Mouse (Mus musculus) CH12.LX (cell line): ENCODE measurements around the gene Olfr107. TPM values are rescaled to one million over a fixed set of nuclear protein-coding genes. Genes with fewer than 3 reads are reported as not detected.

Experiments
- DNase-seq: peaks from one replicate; pipeline ENCODE4 v3.0.0-alpha.2; 2013; ENCODE audit errors: extremely low read depth
- H3K27ac ChIP-seq: 2 replicates; pipeline ENCODE4 v1.5.1; 2012; ENCODE audit warnings: low read depth, mild to moderate bottlenecking, control low read depth, moderate library complexity; ENCODE audit not compliant: insufficient read depth
- H3K27me3 ChIP-seq: replicated peaks from 2 replicates; pipeline ENCODE3; 2012; ENCODE audit warnings: inconsistent platforms
- H3K36me3 ChIP-seq, 2 experiments: replicated peaks in 1 of 2; 2 replicates each; pipeline versions ENCODE3 to v1.6.1; 2012; ENCODE audit warnings: inconsistent platforms in 1 of 2, low read length in 1 of 2, mild to moderate bottlenecking in 1 of 2, mixed read lengths in 1 of 2, moderate library complexity in 1 of 2; ENCODE audit not compliant: control insufficient read depth in 1 of 2, insufficient read depth in 1 of 2
- H3K4me1 ChIP-seq, 2 experiments: 2 replicates each; pipeline ENCODE4 v1.6.1; 2012; ENCODE audit warnings: inconsistent platforms in 1 of 2, moderate library complexity in 1 of 2; ENCODE audit not compliant: insufficient read depth in 2 of 2, control insufficient read depth in 1 of 2
- H3K4me2 ChIP-seq: 2 replicates; pipeline ENCODE4 v1.6.1; 2012; ENCODE audit warnings: low read depth, mild to moderate bottlenecking, control low read depth; ENCODE audit not compliant: poor library complexity, insufficient read depth, severe bottlenecking
- H3K4me3 ChIP-seq, 3 experiments: fragments of 150-350 bp in 1 of 3; sonication (generic) in 1 of 3; replicated peaks in 1 of 3; 2 replicates each; pipeline versions ENCODE3 to v1.5.1; 2011 to 2012; ENCODE audit warnings: low read depth in 2 of 3, low read length in 2 of 3, mild to moderate bottlenecking in 2 of 3, moderate library complexity in 2 of 3, control low read depth in 1 of 3, improper control_type of control experiment in 1 of 3, inconsistent platforms in 1 of 3, mixed read lengths in 1 of 3; ENCODE audit not compliant: poor library complexity in 1 of 3
- H3K79me2 ChIP-seq: replicated peaks from 2 replicates; pipeline ENCODE4 v1.6.1; 2012; ENCODE audit warnings: mild to moderate bottlenecking, moderate library complexity; ENCODE audit not compliant: control insufficient read depth, poor library complexity, insufficient read depth, severe bottlenecking; ENCODE audit errors: extremely low read depth
- H3K9ac ChIP-seq: 2 replicates; pipeline ENCODE4 v1.6.1; 2012; ENCODE audit warnings: low read depth, mild to moderate bottlenecking, control low read depth, moderate library complexity; ENCODE audit not compliant: insufficient read depth
- H3K9me3 ChIP-seq: replicated peaks from 2 replicates; pipeline ENCODE3; 2012; ENCODE audit warnings: low read length, inconsistent platforms, mixed read lengths
- ELF1 ChIP-seq: IDR thresholded peaks from 2 replicates; pipeline ENCODE4 v1.6.1; 2014; ENCODE audit warnings: low read depth, mild to moderate bottlenecking, inconsistent platforms, low read length, improper control_type of control experiment
- EP300 ChIP-seq: IDR thresholded peaks from 2 replicates; pipeline ENCODE4 v1.6.1; 2011; ENCODE audit warnings: low read length, improper control_type of control experiment
- ETS1 ChIP-seq: conservative IDR thresholded peaks from 2 replicates; pipeline ENCODE4 v1.6.1; 2012; ENCODE audit warnings: low read depth, mild to moderate bottlenecking, inconsistent platforms, low read length, improper control_type of control experiment, moderate library complexity
- GABPA ChIP-seq: IDR thresholded peaks from 2 replicates; pipeline ENCODE4 v1.6.1; 2012; ENCODE audit warnings: low read depth, low read length, improper control_type of control experiment, inconsistent platforms; ENCODE audit not compliant: insufficient replicate concordance
- MAX ChIP-seq: IDR thresholded peaks from 2 replicates; pipeline ENCODE4 v1.6.1; 2011; ENCODE audit warnings: low read length, improper control_type of control experiment
- MAZ ChIP-seq: IDR thresholded peaks from 2 replicates; pipeline ENCODE4 v1.6.1; 2012; ENCODE audit warnings: low read depth, mild to moderate bottlenecking, inconsistent platforms, low read length, improper control_type of control experiment, moderate library complexity
- MXI1 ChIP-seq: IDR thresholded peaks from 2 replicates; pipeline ENCODE4 v1.6.1; 2011; ENCODE audit warnings: mild to moderate bottlenecking, low read depth, low read length, improper control_type of control experiment
- NRF1 ChIP-seq: IDR thresholded peaks from 2 replicates; pipeline ENCODE4 v1.6.1; 2014; ENCODE audit warnings: low read depth, mild to moderate bottlenecking, inconsistent platforms, low read length, improper control_type of control experiment, moderate library complexity
- PAX5 ChIP-seq: IDR thresholded peaks from 2 replicates; pipeline ENCODE4 v1.6.1; 2012; ENCODE audit warnings: low read length, inconsistent platforms, mixed read lengths
- RAD21 ChIP-seq: IDR thresholded peaks from 2 replicates; pipeline ENCODE4 v1.6.1; 2011; ENCODE audit warnings: low read depth, mild to moderate bottlenecking, low read length, improper control_type of control experiment, moderate library complexity
- TBP ChIP-seq: conservative IDR thresholded peaks from 2 replicates; pipeline ENCODE4 v1.6.1; 2011; ENCODE audit warnings: low read depth, low read length, improper control_type of control experiment
- TCF12 ChIP-seq: IDR thresholded peaks from 2 replicates; pipeline ENCODE4 v1.6.1; 2014; ENCODE audit warnings: low read depth, mild to moderate bottlenecking, inconsistent platforms, low read length, improper control_type of control experiment
- UBTF ChIP-seq: IDR thresholded peaks from 2 replicates; pipeline ENCODE4 v1.6.1; 2012; ENCODE audit warnings: low read depth, mild to moderate bottlenecking, inconsistent platforms, low read length, improper control_type of control experiment, moderate library complexity
- USF1 ChIP-seq: IDR thresholded peaks from 2 replicates; pipeline ENCODE4 v1.6.1; 2014; ENCODE audit warnings: low read depth, mild to moderate bottlenecking, inconsistent platforms, low read length, improper control_type of control experiment
- ZC3H11A ChIP-seq: IDR thresholded peaks from 2 replicates; pipeline ENCODE4 v1.6.1; 2012; ENCODE audit warnings: low read depth, mild to moderate bottlenecking, inconsistent platforms, low read length, improper control_type of control experiment
- ZNF384 ChIP-seq: IDR thresholded peaks from 2 replicates; pipeline ENCODE4 v1.6.1; 2012; ENCODE audit warnings: low read depth, low read length, improper control_type of control experiment, inconsistent platforms
- dilution Hi-C: fragments of 300-500 bp; cut with MboI; formaldehyde crosslinking; loops from 2 replicates; pipeline ENCODE4 v1.14.3; 2020; ENCODE audit warnings: low sequenced_read_pairs; ENCODE audit not compliant: extremely low pct_unique_long_range_greater_than_20kb, extremely low pct_ligation_motif_present
- in situ Hi-C: fragments of 300-500 bp; cut with MboI; formaldehyde crosslinking; loops from 3 replicates; pipeline ENCODE4 v1.14.3; 2019; ENCODE audit warnings: low sequenced_read_pairs, low pct_ligation_motif_present, low pct_unique_long_range_greater_than_20kb, mixed read lengths
- polyA plus RNA-seq: library from polyadenylated mRNA; unstranded; fragments of >175 nt; gene quantifications from 2 replicates; pipeline ENCODE4 v1.2.1, GENCODE M21; 2012; ENCODE audit warnings: low read depth; ENCODE audit not compliant: insufficient read length
- total RNA-seq, 2 experiments: library from RNA; depleted of rRNA; stranded (reverse); fragments of 300-350 nt in 1 of 2; fragments of >200 nt in 1 of 2; gene quantifications; 2 replicates each; pipeline ENCODE4 v1.2.3; 2012 to 2014

Olfr107 gene
- total and polyA plus RNA-seq, 3 experiments: not detected

DNA sequence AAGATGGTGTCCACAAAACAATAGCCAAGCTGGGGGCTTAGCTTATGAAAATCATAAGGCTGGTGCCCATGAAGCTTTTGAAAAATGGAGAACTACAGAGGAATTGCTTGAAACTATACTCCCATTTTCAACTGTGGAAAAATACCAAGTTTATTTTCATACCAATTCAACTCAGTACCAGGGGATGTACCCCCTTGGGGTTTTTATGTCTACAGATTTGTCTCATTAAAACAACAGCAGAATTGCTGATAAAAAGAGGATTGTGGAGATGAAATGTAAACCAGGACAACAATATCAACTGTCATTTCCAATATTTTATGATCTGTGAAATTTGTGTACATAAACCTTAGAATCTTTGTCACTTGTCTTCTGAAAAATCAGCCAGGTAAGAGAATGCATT, 20.3 kb upstream of the Olfr107 start, which contains the start of gene Olfr105-ps:
Gene Olfr105-ps (plus strand): TSS at position 301 of the 400 bp plus-strand sequence.
- Histone ChIP-seq H3K4me2 (no peak within 1 kb of the TSS), H3K9me3 (no peaks in the 10 kb centered on the region), H3K4me1 (no peaks in the 10 kb centered on the region), H3K9ac (no peak within 1 kb of the TSS), H3K79me2 (no peaks in the 10 kb centered on the region), H3K36me3 (no peaks in the 10 kb centered on the region), H3K27ac (no peak within 1 kb of the TSS), H3K4me3 (no peak within 1 kb of the TSS), H3K27me3 (peaks cover 5% of the 10 kb centered on the region)
- DNase-seq: no peak
- dilution Hi-C loops: no loop called here
- TF ChIP-seq ELF1 (no peak), ZNF384 (no peak), NRF1 (no peak), ZC3H11A (no peak), ETS1 (no peak), MAZ (no peak), UBTF (no peak), GABPA (no peak), MAX (no peak)
- in situ Hi-C loops: no loop called here

DNA sequence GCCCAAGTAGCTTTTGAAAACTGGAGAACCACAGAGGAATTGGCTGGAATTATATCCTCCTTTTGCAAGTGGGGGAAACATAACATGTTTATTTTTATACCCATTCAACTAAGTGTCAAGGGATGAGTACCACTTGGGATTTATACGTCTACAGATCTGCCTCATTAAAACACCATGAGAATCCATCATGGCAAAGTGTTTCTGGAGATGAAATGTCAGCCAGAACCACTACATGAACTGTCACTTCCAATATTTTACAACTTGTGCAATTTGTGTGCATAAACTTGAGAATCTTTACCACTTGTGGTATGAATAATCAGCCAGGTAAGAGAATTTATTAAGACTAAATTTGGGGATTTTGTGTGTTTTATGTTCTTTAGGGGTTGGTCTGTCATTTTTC, 8.9 kb upstream of the Olfr107 start, which contains the start of gene Olfr106-ps:
Gene Olfr106-ps (plus strand): TSS at position 301 of the 400 bp plus-strand sequence.
- H3K9me3 ChIP-seq: no peaks in the 10 kb centered on the region
- in situ Hi-C loops: no loop called here
- no peaks in the 10 kb centered on the region for H3K27me3 ChIP-seq
- dilution Hi-C loops: no loop called here
- H3K36me3 ChIP-seq: no peaks in the 10 kb centered on the region
- H3K4me2 ChIP-seq: no peak within 1 kb of the TSS
- H3K4me3 ChIP-seq: no peak within 1 kb of the TSS
- no peak within 1 kb of the TSS for H3K27ac ChIP-seq
- no peak for DNase-seq
- H3K4me1 ChIP-seq: no peaks in the 10 kb centered on the region
- H3K79me2 ChIP-seq: no peaks in the 10 kb centered on the region
- no peak for TF ChIP-seq RAD21
- TF ChIP-seq MAZ: no peak
- H3K9ac ChIP-seq: no peak within 1 kb of the TSS

GRCm38 (mm10) chr17:37413380-37413779, 14.4 kb downstream of the Olfr107 start:
- in situ Hi-C loops: no loop called here
- DNase-seq: no peak
- Histone ChIP-seq H3K9me3 (no peaks in the 10 kb centered on the region), H3K27ac (no peak overlapping the region), H3K36me3 (no peaks in the 10 kb centered on the region)
- TF ChIP-seq USF1 (no peak), MXI1 (no peak), TBP (no peak), MAX (no peak), TCF12 (no peak), EP300 (no peak), PAX5 (no peak)
- TF ChIP-seq, all 38 proteins: peak for 0
- H3K27me3 ChIP-seq: no peaks in the 10 kb centered on the region
- dilution Hi-C loops: no loop called here
- no peaks in the 10 kb centered on the region for H3K4me1 ChIP-seq
- no peak overlapping the region for H3K4me3 ChIP-seq
- H3K4me2 ChIP-seq: no peak overlapping the region
- H3K79me2 ChIP-seq: no peaks in the 10 kb centered on the region
- H3K9ac ChIP-seq: no peak overlapping the region
